Mouse (Mus musculus) spleen, adult 2 months (tissue): ENCODE measurements around the gene Zkscan3. TPM values are rescaled to one million over a fixed set of nuclear protein-coding genes. Genes with fewer than 3 reads are reported as not detected.

Experiments
- DNase-seq, 2 experiments: peaks; one replicate each; pipeline versions ENCODE4 v3.0.0 to v3.0.0-alpha.2; 2012 to 2021; ENCODE audit warnings: low spot score in 2 of 2, low read depth in 1 of 2
- H3K27ac ChIP-seq: fragments of 200-500 bp; 2 replicates; pipeline ENCODE4 v1.5.1; 2012; ENCODE audit warnings: low read length, inconsistent platforms; ENCODE audit not compliant: insufficient read depth
- H3K27me3 ChIP-seq: fragments of 200-500 bp; 2 replicates; pipeline ENCODE4 v1.6.1; 2012; ENCODE audit warnings: mild to moderate bottlenecking, moderate library complexity, low read length, inconsistent platforms; ENCODE audit not compliant: control insufficient read depth, insufficient read depth
- H3K36me3 ChIP-seq: fragments of 200-500 bp; 2 replicates; pipeline ENCODE4 v1.6.1; 2012; ENCODE audit warnings: mild to moderate bottlenecking, low read length, inconsistent platforms; ENCODE audit not compliant: control insufficient read depth, insufficient read depth
- H3K4me1 ChIP-seq: fragments of 200-500 bp; 2 replicates; pipeline ENCODE4 v1.6.1; 2011; ENCODE audit warnings: inconsistent platforms; ENCODE audit not compliant: control insufficient read depth, insufficient read depth, insufficient read length
- H3K4me3 ChIP-seq: fragments of 200-500 bp; 2 replicates; pipeline ENCODE4 v1.5.1; 2011; ENCODE audit warnings: mild to moderate bottlenecking, inconsistent platforms; ENCODE audit not compliant: insufficient read depth, insufficient read length; ENCODE audit errors: extremely low read depth
- CTCF ChIP-seq: fragments of 200-500 bp; IDR thresholded peaks from 2 replicates; pipeline ENCODE4 v1.5.1; 2011; ENCODE audit warnings: mild to moderate bottlenecking, inconsistent platforms; ENCODE audit not compliant: insufficient read depth, insufficient read length, insufficient replicate concordance; ENCODE audit errors: extremely low read depth
- POLR2A ChIP-seq: fragments of 200-500 bp; IDR thresholded peaks from 2 replicates; pipeline ENCODE4 v1.6.1; 2011; ENCODE audit warnings: low read depth, low read length, inconsistent platforms
- WGBS: fragments of 180-500 bp; shearing (Covaris S2); methylation state at CpG from one replicate; pipeline ENCODE4 v1.1.7; 2018; 5-methylcytosine and 5-hydroxymethylcytosine counted together
- polyA plus RNA-seq: library from polyadenylated mRNA; depleted of rRNA; stranded (reverse); fragments of >200 nt; gene quantifications from 2 replicates; pipeline ENCODE4 v1.2.3, GENCODE M21; 2012

The Zkscan3 gene
- polyA plus RNA-seq, 1 experiment = 12.5 TPM

- DNase-seq = no peak
Observed at GRCm38 (mm10) chr13:21427631-21428030, 25.1 kb upstream of the Zkscan3 start.

DNA sequence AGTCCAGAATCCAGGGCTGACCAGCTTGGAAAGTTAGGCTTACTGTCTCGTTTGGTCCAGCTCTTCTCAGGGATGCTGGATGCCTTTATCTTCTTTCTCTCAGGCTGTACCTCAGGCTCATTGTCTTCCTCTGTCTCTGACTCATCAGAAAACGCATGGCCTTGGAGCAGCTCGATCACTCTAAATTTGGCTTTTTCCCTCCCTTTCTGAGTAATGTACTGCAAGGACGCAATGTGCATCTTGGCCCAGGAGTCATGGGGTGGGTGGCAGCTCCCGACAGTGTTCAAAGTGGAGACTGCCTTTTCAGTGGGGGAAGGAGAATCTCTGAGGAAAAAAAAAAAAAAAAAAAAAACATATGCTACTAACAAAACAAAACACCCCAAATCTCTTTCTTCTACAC lies 20.7 kb upstream of the Zkscan3 start:
- H3K4me1 ChIP-seq = no peaks in the 10 kb centered on the region
- H3K27me3 ChIP-seq = no peaks in the 10 kb centered on the region
- WGBS = 77% methylated on average over 5 of the region's 5 CpGs
- no peak overlapping the region for H3K4me3 ChIP-seq
- DNase-seq = no peak
- no peaks in the 10 kb centered on the region for H3K36me3 ChIP-seq
- H3K27ac ChIP-seq = no peak overlapping the region
- no peak for TF ChIP-seq CTCF
- TF ChIP-seq POLR2A = no peak

More at GRCm38 (mm10) chr13:21427631-21428030, 25.1 kb upstream of the Zkscan3 start:
- no peak for TF ChIP-seq CTCF
- TF ChIP-seq POLR2A = no peak
- Histone ChIP-seq H3K4me1 (no peaks in the 10 kb centered on the region), H3K27ac (no peak overlapping the region), H3K4me3 (no peak overlapping the region), H3K27me3 (no peaks in the 10 kb centered on the region), H3K36me3 (no peaks in the 10 kb centered on the region)
- WGBS = 100% methylated on average over 1 of the region's 1 CpGs

DNA sequence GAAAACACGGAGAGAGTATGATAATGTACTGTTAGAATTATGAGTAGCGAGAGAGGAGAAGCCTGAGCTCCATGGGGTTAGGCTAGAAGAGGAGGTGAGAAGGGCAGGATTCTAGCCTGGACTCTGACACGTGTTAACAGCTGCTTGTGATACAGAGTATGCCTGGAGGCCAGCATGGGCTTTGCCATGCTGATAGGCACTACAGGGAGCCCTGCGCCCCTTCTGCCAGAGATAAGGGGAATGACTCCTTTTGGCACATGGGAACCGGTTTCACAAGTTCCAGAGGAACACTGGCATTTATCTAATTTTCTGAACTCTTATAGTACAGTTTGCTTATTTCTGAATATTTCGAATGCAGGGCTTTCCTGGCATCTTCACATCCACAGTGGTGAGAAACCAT lies 16.3 kb upstream of the Zkscan3 start:
- 80% methylated on average over 6 of the region's 6 CpGs for WGBS
- H3K4me3 ChIP-seq = no peak overlapping the region
- no peaks in the 10 kb centered on the region for H3K27me3 ChIP-seq
- no peak overlapping the region for H3K27ac ChIP-seq
- no peaks in the 10 kb centered on the region for H3K36me3 ChIP-seq
- H3K4me1 ChIP-seq = no peaks in the 10 kb centered on the region
- TF ChIP-seq CTCF (no peak), POLR2A (no peak)
- DNase-seq = no peak

DNA sequence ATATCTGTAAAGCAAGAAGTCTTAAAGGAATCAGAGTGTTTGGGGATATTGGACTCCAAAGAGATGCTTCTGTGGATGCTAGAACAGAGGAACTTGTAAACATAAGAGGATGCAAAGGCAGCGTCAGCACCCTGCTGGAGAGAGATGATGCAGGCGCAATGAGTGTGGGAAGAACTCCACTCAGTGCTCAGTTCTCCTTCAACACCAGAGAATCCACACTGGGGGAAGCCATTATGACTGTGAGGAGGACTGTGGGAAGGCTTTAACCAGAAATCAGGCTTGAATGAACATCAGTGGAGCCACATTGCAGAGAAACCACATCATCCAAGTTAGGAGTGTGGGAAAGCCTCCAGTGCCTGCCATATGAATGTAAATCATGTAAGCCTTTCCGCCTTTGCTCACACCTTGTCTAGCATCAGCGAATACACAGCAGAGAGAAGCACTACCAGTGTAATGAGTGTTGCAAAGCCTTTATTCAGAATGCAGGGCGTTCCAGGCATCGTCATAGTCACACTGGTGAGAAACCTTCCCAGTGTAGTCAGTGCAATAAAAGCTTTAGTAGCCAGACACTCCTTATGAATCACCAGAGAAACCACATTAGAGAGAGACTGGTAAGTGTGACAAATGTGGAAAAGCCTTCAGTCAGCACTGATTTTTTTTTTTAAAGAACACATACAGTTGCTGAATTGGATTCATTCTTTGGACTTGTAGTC lies 14.9 kb upstream of the Zkscan3 start:
- Histone ChIP-seq H3K4me1 (no peaks in the 10 kb centered on the region), H3K36me3 (no peaks in the 10 kb centered on the region), H3K27me3 (no peaks in the 10 kb centered on the region), H3K4me3 (no peak overlapping the region), H3K27ac (no peak overlapping the region)
- TF ChIP-seq CTCF (no peak), POLR2A (no peak)
- WGBS = 79% methylated on average over 6 of the region's 6 CpGs
- no peak for DNase-seq

GRCm38 (mm10) chr13:21415750-21416149 lies 13.2 kb upstream of the Zkscan3 start:
- DNase-seq = no peak
- H3K27ac ChIP-seq = no peak overlapping the region
- no peaks in the 10 kb centered on the region for H3K27me3 ChIP-seq
- TF ChIP-seq POLR2A (no peak), CTCF (no peak)
- no peaks in the 10 kb centered on the region for H3K36me3 ChIP-seq
- H3K4me1 ChIP-seq = no peaks in the 10 kb centered on the region
- no peak overlapping the region for H3K4me3 ChIP-seq
- WGBS = 79% methylated on average over 2 of the region's 2 CpGs

- WGBS = 60% methylated on average over 4 of the region's 4 CpGs
- Histone ChIP-seq H3K27me3 (no peaks in the 10 kb centered on the region), H3K4me3 (no peak overlapping the region), H3K36me3 (no peaks in the 10 kb centered on the region), H3K27ac (no peak overlapping the region), H3K4me1 (no peaks in the 10 kb centered on the region)
- TF ChIP-seq POLR2A (no peak), CTCF (no peak)
- DNase-seq = no peak
Observed at GRCm38 (mm10) chr13:21415266-21415665, 12.7 kb upstream of the Zkscan3 start.

DNA sequence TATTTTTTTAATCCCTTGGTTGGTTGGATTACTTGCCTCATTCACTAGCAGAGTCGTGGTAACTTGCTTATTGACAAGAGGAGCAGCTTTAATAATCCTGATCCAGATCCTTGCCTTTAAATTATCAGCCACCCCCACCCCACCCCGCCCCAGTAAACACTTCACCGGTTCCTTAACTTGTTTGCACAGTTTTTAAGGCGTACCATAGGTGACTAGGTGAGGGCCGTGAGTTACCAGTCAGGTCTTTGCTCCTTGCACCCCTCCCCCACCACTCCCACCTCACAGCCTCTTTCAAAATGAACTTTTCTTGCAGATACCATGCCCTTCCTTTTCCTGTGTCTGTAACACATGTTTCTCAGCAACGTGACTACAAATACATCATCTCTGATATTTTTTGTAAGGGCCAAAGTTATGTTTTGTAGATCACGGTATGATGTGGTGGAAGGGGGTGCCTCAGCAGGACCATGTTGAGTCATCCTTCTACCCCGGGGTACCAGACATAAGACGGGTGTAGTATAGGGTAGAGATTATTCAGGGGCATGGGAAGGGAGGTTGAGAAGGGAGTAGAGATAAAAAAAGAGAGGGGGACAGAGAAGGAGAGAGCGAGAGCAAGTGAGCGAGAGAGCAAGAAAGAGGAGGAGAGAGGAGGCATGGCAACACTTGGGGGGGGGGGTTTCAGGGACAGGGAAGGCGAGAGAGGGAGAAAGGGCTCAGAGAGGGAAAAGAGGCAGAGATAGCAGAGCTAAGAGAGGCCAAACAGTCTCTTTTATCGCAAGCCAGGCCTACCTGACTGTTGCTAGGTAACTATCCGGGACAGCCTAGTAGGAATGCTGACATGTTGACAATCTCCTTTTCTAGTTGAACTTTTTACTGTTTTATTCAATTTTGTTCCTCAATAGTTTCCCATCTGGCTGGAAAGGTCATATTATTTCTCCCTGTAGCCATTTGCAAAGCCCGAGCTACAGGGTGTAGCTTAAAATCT lies 12.0 kb upstream of the Zkscan3 start:
- WGBS = 75% methylated on average over 15 of the region's 15 CpGs
- H3K27ac ChIP-seq = no peak overlapping the region
- H3K27me3 ChIP-seq = no peaks in the 10 kb centered on the region
- TF ChIP-seq CTCF = no peak
- no peak for TF ChIP-seq POLR2A
- H3K4me1 ChIP-seq = no peaks in the 10 kb centered on the region
- H3K4me3 ChIP-seq = no peak overlapping the region
- no peaks in the 10 kb centered on the region for H3K36me3 ChIP-seq
- DNase-seq = no peak
